Mouse (Mus musculus) megakaryocyte, embryonic 14.5 days (primary cell): ENCODE results near the gene Hsd11b2.

Experiments used
- FLI1 ChIP-seq: IDR thresholded peaks from 2 replicates; pipeline ENCODE4 v1.6.1; 2012; ENCODE audit warnings: low read length, inconsistent platforms, mixed read lengths
- GATA1 ChIP-seq: IDR thresholded peaks from 3 replicates; pipeline ENCODE4 v1.6.1; 2012; ENCODE audit warnings: mixed read lengths, low read length, inconsistent platforms, borderline replicate concordance

DNA sequence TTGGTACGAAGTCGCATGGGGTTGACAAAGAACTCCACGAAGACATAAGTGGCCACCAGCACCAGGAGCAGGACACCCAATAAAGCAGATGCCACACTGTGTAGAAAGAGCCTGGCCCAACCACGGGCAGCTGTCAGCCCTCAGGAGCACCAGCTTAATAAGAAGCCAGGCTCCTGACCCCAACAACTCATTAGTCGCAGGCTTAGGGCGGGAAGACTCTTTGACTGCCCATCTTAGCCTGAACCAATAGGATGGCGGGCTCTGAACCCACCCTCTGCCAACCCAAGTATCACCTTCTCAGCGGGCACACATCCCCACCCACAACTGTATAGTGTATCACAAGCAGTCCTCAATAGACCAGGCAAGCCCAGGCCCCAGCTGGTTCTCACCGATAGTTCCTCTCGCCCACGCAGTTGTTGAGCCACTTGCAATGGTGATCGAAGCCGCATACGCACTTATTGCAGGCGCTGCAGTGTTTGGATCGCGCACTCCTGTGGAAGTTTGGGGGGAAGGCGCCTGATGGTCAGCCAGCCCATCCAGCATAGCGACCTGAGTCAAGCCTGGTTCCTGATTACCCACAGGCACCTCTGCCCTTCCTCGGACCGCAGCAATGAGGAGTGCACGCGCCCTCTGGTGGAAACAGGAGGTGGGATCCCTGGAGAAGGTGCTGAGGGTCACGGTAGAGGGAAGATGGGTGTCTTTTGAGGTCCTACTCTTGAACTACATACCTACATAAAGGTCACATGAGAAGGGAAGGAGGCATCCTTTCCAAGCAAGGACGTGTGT lies 41.7 kb upstream of the Hsd11b2 start:
- no peak for TF ChIP-seq GATA1
- no peak for TF ChIP-seq FLI1
